Mouse (Mus musculus): Measurements from ENCODE around the gene Olfr90.
"Not testable (repeated sequence)": the region's sequence is repeated elsewhere in the genome, so short reads cannot be mapped to it uniquely, and the experiment has no call there.

Gene Olfr90

DNA sequence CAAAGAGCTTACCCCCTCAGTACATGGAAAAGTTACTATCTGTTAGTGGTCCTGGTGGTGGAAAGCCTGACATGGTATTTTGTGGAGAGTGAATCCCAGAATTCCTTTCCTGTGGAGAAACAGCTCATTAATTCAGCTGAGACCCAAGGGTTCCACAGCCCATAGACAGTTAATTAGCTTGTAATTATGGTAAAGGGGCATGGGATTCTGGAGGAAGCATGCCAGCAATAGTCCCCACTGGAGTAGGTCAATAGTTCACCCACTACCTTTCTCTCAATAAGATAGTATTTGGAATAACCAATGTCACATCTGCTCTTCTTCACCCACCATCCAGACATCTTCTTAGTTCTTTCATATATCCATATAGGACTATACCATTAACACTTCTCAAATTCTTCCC is at the start of gene Olfr90:
TSS of gene Olfr90 (minus strand) at position 101 of the 400 bp plus-strand sequence.
- no peak for DNase-seq

DNA sequence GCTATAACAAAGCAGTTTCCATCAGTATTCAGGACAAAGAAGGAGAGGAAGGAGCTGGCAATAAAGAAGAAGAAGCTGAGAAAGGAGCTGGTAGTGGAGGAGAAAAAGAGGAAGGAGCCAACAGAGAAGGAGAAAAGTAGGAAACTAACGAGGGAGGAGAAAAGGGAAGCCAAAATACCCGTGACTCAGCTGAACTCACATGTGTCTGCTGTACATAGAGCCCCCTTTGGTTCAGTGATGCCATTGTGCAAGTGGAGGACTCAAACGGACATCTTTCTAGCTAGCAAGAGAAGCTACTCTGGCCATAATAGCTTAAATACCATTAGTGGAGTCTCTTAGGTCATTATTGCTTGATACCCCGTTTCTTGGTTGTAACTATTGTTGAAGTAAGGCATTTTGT is 43.1 kb upstream of the Olfr90 start:
- not testable (repeated sequence) for DNase-seq

DNA sequence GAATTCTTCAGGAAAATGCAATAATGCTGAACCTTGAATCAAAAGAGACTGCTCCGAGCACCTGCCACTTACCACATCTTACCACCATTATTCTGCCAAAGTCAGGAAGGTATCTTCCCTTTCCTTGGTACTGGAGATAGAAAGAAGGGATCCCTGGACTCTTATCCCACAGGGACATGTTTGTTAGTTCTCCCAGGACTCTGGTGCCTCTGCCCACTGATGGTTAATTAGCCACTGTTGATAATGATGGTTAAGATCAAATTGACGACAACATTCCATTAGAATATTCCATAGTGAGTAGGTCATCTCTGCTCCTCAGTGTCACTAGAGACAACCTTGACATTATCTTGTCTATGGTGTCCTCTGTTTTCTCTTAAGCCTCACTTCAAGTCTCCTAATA is 31.7 kb upstream of the Olfr90 start, which contains the start of gene Olfr92:
TSS of gene Olfr92 (minus strand) at position 101 of the 400 bp plus-strand sequence.
- DNase-seq, result no peak

DNA sequence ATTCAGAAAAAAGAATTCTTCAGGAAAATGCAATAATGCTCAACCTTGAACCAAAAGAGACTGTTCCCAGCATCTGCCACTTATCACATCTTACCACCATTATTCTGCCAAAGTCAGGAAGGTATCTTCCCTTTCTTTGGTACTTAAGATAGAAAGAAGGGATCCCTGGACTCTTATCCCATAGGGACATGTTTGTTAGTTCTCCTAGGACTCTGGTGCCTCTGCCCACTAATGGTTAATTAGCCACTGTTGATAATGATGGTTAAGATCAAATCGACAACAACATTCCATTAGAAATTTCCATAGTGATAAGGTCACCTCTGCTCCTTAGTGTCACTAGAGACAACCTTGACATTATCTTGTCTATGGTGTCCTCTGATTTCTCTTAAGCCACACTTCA is 9.9 kb upstream of the Olfr90 start, which contains the start of gene Olfr91:
TSS of gene Olfr91 (minus strand) at position 101 of the 400 bp plus-strand sequence.
- no peak for DNase-seq

DNA sequence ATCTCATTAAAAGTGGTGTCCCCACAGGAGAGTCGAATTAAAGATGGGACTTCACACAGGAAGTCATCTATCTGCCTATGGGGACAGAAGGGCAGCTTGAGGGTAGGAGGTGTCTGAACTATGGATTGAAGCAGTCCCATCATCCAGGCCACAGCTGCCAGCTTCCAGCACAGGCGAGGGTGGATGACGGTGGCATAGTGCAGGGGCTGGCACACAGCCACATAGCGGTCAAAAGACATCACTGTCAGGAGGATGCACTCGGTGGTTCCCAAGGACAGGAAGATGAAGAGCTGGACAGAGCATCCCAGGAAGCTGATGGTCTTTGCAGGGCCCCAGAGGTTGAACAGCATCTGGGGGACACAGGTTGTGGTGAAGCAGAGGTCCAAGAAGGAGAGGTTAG is 5.0 kb upstream of the Olfr90 start:
- peak in 1 of 2 experiments; percentile 12 for DNase-seq

DNA sequence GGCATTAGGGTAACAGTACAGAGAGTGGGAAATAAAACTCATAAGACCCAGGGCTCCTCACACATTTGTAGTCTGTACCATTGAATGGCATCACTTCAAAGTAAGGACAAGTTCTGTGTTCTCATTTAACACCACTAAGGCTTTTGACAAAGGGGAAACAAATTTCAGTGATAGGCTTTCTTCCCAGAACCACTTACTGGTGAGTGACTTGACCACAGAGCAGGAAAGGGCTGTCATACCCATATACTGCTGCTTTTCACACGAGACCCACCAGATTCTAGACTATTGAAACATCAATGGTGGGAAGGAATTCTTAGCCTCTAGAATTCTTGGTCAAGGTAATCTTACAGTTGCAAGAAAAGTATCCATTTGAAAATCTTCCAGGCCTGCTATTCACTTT is 3.9 kb upstream of the Olfr90 start:
- no peak for DNase-seq

DNA sequence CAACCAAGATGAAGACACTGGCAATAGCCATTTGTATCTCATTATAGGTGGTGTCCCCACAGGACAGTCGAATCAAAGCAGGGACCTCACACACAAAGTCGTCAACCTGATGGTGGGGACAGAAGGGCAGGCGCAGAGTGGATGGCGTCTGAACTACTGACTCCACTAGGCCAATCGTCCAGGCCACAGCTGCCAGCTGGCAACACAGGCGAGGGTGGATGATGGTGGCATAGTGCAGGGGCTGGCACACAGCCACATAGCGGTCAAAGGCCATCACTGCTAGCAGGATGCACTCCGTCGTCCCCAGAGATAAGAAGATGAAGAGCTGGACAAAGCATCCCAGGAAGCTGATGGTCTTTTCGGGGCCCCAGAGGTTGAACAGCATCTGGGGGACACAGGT is 2.8 kb downstream of the Olfr90 start:
- no peak for DNase-seq

DNA sequence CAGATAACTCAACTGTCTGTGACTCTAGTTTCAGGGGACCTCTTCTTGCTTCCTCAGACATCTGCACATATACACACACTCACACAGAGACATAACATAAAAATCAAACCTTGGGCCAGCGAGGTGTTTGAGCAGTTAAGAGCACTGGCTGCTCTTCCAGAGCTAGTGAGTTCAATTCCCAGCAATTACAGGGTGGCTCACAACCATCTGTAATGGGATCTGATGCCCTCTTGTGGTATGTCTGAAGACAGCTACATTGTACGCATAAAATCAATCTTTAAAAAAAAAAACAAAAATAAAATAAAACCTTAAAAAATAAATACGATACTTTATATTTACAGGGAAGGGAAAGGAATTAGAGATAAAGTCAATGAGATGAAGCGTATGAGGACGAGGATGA is 3.7 kb downstream of the Olfr90 start:
- no peak for DNase-seq

DNA sequence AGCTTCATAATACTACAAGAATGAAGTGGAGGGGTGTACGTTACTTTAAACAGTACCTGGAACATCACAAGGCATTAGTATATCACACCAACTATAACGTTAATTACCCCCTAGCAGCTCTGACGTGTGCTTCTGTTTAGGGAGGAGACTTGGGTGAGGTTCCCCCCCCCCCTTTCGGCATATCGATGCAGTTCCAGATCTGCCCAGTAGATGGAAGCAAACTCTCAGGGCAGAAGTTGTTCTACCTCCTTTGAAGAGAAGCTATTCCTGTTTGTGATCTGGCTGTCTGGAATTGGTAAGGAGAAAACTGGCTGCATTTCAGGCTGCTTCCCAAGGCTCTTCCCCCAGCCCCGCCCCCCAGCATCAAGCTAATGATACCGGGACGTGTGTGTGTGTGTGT is 5.0 kb downstream of the Olfr90 start:
- DNase-seq, result peak; percentile 36 to 58

DNA sequence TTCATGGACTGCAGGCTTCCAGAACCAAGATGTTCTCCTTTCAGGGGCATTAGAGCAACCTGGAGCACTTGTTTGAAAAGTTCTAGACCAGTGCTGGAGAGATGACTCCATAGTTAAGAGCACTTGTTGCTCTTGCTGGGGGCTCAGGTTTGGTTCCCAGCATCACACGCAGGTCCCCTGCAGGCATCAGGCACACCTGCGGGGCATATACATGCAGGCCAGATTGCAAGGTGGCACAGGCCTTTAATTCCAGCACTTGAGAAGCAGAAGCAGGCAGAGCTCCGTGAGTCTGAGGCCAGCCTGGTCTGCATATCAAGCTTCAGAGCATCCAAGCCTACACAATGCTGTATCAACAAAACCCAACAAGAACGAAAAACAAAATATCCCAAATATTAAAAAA is 6.6 kb downstream of the Olfr90 start:
- DNase-seq, result no peak

DNA sequence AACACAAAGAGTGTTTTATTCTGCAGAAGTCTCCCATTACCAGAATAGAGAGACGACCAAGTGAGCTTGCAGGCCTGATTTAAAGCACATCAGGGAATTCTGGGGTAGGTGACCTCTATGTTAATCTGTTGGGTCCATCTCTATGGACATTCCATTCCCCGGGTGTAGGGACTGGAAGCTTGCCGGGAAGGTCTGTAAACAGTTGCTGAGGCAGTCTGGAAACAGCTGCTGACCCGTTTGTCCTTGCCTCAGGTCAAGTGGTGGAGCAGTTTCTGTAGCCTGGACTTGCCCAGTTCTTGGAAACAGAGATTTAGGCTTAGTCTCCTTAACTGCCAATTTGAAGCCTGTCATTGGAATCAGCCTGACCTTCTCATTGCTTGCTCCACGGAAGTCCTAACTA is 8.2 kb downstream of the Olfr90 start:
- peak; percentile 25 to 70 for DNase-seq

DNA sequence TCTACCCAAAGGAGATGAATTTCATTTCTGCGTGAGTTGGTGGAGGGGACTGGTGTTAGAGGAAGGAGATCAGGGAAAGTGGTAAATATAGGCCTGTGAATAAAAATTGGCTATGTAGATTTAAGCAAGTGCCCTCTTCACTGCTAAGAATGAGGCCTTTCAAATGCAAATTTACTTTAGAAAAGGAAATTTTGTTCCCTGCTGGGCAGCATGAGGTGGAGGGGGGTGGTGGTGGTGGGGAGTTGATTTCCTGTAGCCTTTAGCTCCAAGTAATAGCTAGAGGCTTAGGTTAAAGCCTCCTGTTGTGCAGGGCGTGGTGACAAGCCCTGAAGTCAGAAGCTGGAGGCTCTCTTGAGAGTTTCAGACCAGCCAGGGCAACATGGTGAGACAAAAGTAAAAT is 9.3 kb downstream of the Olfr90 start:
- DNase-seq, result no peak

DNA sequence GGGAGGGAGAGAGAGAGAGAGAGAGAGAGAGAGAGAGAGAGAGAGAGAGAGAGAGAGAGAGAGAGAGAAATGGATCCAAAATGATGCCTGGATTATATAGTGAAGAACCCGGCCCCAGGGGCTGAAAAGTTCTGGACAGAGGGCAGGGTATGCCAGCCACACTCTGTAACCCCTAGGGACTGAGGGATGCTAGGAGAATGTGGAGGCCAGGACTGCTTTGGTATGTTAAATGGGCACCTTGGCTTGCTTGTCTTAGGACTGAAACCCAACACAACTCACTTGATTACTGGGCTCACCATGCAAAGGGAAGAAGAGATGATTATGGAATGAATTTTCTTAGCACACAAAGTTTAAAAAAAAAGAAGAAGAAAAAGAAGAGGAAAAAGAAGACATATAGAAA is 10.1 kb downstream of the Olfr90 start:
- no peak for DNase-seq

DNA sequence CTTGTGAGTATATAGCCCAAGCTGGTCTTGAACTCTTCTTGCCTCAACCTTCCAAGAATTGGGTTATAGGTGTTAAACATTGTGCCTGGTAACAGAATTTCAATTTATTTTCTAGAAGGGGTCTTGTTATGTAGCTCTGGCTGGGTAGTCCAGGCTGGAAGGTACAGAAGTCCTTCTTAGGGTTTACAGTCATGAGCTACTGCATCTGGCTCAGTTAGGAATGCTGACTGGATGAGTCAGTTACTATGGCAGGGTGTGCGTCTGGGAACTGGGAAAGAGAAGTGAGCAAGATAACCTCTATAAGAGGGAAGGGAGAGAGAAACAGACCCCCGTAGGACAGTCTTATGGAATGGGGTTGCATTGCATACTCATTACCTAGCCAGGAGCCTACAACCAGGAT is 12.5 kb downstream of the Olfr90 start:
- no peak for DNase-seq

DNA sequence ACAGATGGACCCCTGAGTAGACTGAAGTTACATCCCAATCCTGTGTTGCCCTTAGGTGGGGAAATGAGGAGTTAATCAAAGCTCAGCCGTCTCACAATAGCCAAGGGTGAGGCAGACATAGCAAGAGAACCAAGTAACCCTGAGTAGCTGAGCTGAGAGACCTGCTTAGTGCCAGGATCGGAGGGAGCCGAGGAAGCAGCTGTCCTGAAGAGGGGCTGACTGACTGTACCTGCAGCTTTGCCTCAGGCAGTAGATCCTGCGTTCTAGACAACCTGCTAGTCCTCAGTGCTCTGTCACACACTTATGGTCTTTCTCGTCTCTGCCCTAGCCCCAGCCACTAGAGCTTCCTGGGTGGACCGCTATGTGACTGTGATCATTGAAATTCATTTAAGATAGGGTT is 13.1 kb downstream of the Olfr90 start:
- no peak for DNase-seq

DNA sequence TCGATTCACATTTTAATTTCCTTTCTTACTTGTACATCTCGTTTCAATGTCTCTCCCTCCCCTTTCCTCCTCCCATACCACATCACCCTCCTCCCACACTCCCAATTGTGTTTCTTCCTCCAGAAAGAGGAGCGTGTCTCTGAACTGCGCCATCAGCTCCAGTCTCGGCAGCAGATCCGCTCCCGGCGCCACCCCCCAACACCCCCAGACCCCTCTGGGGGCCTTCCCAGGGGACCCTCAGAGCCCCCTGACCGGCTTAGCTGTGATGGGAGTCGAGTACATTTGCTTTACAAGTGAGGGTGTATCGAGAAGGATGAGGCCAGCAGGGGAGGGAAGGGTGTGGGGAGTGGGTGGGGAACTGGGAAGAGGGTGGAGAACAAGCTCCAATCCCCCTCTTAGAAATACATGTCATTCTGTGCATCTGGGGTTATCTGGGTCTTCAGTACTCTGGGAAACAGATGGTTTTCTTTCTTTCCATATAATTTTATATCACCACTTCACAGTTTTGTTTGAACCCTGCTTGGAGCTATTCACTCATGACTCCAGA is 15.5 kb downstream of the Olfr90 start:
- DNase-seq, result no peak

DNA sequence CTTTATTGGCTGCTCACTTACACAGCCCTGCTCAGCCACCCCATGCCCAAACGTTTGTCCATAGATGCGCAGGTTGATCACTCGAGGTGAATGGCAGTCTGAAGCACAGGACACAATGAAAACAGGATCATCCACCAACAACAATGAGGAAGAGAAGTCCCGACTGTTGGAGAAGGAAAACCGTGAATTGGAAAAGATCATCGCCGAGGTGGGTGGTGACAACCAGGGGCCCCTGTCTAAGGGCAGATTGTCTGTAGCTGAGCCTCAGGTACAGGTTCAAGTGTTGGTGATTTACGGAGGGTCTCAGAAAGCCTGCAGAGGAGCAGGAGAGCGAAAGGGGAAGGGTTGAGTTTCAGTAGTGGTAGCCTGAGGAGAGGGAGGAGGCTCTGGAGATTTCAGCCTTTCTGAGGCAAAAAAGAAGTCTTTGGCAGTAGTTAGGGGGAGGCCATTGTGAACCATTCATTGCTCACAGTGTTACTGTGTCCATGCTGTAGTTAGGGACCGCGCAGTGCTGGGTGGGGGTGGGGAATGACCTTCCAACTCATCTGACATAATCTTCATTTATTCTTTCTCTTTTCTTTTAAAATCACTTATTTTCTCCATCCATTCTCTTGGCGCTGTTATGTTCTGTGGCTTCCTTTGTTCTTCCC is 16.1 kb downstream of the Olfr90 start:
- DNase-seq, result no peak

DNA sequence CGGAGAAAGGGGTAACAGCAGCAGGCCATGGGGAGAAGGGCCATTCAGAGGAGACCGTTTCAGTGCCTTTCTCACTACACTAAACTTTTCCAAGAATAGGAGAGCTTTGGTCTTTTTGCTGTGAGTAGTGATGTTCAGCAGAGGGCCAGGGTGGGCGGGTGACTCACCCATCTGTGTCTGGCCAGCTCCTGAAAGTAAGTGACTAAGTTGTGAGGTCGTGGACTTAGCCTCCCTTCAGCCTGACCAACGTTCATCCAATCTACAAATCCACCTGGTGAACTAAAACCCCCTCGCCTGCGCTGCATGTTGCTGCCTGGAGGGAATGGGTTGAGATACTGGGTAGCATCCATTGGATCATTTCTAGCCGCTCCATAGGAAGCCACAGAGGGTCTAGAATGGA is 18.2 kb downstream of the Olfr90 start:
- DNase-seq, result no peak

DNA sequence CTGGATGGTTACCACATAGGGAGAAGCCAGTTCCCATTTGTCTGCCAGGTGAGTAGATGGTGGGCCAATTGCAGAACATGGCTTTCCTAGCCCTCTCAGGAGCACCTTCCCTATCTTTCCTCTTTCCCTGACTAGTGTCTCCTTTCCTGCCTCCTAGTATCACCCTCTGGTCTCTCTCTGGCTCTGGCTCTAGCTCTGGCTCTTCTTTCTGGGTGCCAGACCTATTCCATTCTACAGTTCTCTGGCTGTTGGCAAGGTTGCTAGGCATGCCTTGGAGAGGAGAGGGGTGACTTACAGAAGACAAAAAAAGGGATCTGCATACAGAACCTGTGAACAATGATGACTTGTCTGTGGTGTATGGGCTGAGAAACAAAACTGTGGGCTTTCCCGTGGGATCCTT is 20.4 kb downstream of the Olfr90 start:
- DNase-seq, result no peak

DNA sequence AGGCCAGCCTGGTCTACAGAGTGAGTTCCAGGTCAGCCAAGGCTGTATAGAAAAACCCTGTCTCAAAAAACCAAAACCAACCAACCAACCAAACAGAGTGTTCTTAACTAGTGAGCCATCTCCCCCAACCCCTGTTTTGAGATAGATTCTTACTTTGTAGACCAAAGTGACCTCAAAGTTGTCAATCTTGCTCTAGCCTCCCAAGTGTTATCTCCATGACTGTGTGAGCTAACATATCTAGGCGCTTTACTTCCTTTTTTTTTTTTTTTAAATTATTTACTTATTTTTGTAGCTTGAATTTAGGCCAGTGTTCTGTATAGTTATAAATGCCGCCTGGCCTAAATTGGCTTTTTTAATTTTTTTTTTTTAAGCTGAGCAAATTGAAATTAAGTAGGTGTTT is 22.3 kb downstream of the Olfr90 start:
- no peak for DNase-seq

DNA sequence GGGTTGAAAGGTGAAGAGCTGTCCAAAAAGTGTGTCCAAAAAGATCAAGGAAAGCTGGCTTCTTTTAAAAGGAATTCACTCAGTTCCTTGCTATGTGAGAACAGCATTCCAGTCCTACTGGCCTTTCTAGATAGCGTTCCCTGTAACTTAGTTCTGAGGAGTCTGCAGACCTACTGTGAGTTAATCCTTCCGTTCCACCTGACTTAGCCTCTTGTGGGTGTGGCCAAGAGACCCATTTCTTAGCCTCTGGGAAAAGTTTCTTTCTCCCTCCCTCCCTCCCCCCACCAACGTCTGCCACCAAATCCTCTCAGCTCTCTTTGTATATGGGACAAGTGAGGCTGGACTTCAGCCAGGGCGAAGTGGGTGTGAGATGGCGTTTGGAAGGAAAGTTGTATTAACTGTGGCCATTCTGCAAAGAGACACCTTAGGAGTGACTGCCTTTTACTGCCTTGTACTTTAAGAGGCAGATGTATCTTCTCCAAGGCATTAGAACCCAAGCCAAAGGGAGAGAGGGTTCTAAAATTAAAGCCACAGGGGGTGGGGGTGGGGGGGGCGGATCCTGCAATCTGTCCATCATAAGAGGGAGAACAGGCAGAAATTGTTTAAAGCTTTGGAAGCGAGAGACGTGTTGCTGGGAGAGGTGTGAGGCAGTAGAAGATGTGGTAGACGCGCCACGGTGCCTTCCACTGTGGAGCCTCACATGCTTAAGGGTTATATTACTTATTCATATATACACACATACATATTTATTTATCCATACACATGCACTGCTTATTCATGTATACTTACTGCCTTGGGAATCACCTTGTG is 24.4 kb downstream of the Olfr90 start:
- DNase-seq, result peak; percentile 51 to 65

DNA sequence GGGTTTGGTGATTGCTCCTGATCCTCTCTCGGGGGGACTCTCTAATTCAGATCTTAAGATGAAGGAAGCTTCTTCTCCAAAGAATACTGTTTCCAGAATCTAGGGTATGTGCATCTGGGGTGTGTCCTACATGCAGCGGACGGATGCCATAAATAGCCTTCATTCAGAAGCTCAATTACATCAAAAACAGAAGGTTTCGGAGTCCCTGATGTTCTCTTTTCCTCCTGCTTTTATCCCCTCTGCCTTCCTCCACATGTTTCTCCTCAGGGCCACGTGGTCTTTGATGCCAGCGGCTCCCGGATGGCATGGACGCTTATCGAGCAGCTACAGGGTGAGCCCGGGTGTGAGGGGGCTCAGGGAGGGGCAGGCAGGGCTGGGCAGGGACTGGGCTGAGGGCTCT is 25.2 kb downstream of the Olfr90 start:
- no peak for DNase-seq

DNA sequence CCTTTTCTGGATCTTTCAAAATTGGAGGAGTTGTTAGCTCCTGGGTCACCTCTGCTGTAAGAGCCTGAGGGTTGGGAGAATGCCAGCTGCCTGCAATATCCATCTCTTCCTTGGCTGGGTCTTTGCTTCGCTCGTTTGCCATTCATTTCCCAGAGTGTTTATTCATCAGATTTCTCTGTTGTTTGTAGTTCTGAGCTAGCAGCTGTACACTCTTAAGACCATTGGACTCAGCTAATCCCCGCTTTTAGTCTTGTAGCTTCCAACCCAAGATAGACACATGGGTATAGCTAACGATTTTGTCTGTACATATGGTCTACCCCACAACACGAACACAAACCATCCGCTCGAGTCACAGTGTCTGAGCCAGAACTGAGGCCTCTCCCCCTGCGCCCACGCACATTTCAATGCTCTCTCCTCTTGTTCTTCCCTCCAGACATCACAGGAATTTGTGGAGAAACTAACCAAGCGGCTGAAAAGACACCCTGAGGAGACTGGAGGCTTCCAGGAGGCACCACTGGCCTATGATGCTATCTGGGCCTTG is 26.1 kb downstream of the Olfr90 start:
- DNase-seq, result no peak

DNA sequence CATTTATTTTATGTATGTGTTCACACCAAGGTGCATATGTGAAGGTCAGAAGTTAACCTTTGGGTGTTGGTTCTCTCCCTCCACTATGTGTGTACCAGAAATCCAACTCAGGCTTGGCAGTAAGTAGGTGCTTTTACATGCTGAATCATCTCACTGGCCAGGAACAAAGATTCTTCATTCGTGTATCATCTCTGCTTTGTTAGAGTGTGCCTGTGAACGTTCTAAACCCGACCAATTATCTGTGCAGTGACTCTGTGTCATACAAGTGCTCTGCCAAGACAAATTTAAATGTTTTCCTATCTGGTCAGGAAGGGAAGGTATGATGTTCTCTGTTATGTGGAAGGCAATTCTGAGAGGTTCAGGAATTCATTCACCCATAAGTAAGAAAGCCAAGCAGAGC is 26.9 kb downstream of the Olfr90 start:
- no peak for DNase-seq

Data from lung, postnatal 4 days (tissue).